Mouse (Mus musculus) olfactory bulb, adult 2 months (tissue): Measurements from ENCODE around the gene Map6d1. TPM values are rescaled to one million over a fixed set of nuclear protein-coding genes. Genes with fewer than 3 reads are reported as not detected.

Source experiments
- H3K27ac ChIP-seq: fragments of 200-500 bp; 2 replicates; pipeline ENCODE4 v1.5.1; 2012; ENCODE audit warnings: low read depth, low read length; ENCODE audit not compliant: insufficient read depth
- H3K4me1 ChIP-seq: fragments of 200-500 bp; 2 replicates; pipeline ENCODE4 v1.6.1; 2012; ENCODE audit warnings: low read length; ENCODE audit not compliant: control insufficient read depth, insufficient read depth
- H3K4me3 ChIP-seq: fragments of 200-500 bp; 2 replicates; pipeline ENCODE4 v1.5.1; 2012; ENCODE audit warnings: mild to moderate bottlenecking, low read depth, low read length, moderate library complexity; ENCODE audit not compliant: insufficient read depth
- CTCF ChIP-seq: fragments of 200-500 bp; IDR thresholded peaks from 2 replicates; pipeline ENCODE4 v1.5.1; 2012; ENCODE audit warnings: low read depth, mild to moderate bottlenecking, low read length, moderate library complexity; ENCODE audit not compliant: insufficient read depth
- POLR2A ChIP-seq: fragments of 200-500 bp; IDR thresholded peaks from 2 replicates; pipeline ENCODE4 v1.6.1; 2012; ENCODE audit warnings: mild to moderate bottlenecking, low read depth, low read length, moderate library complexity; ENCODE audit not compliant: insufficient read depth
- WGBS: fragments of 180-500 bp; shearing (Covaris S2); methylation state at CpG from one replicate; pipeline ENCODE4 v1.1.7; 2018; 5-methylcytosine and 5-hydroxymethylcytosine counted together
- polyA plus RNA-seq: library from polyadenylated mRNA; stranded (reverse); fragments of >200 nt; gene quantifications from 2 replicates; pipeline ENCODE4 v1.2.4, GENCODE M21; 2012; ENCODE audit warnings: low replicate concordance; ENCODE audit not compliant: missing spikeins, insufficient read depth, insufficient read length

The Map6d1 gene
- polyA plus RNA-seq, 1 experiment: not detected

DNA sequence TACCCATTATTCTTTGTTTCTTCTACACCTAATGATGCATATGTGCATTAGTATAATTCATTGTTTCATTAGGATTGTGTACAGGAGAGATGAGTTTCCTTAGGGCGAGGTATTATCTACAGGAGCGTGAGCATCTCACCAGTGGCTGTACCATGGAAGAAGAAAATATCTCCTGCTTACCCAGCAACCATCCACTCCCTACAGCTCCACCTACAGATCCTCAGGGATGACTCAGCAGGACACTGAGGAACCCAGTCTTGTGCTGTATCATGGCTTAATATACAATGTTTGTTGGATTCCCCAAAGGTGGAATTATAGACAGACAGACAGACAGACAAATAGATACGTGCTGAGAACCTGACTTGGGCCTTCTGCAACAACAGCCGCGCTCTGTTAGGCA, 44.2 kb downstream of the Map6d1 start:
- 84% methylated on average over 5 of the region's 5 CpGs for WGBS
- no peaks in the 10 kb centered on the region for H3K4me1 ChIP-seq
- no peak for TF ChIP-seq POLR2A
- no peak for TF ChIP-seq CTCF
- H3K27ac ChIP-seq: no peak overlapping the region
- no peak overlapping the region for H3K4me3 ChIP-seq

DNA sequence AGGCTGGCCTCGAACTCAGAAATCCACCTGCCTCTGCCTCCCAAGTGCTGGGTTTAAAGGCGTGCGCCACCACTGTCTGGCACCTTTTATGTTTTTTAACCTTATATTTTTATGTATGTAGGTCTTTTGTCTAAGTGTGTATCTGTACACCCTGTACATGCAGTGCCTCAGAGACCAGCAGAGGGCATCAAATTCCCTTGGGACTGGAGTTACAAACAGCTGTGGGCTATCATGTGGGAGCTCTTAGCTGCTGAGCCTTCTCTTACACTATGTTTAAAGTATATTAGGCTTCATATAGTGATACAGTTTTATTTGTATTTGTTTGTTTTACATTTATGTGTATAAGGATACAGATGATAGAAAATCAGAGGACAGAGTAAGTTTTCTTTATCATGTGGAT, 45.6 kb downstream of the Map6d1 start:
- TF ChIP-seq CTCF: no peak
- TF ChIP-seq POLR2A: no peak
- Histone ChIP-seq H3K4me1 (no peaks in the 10 kb centered on the region), H3K27ac (no peak overlapping the region), H3K4me3 (no peak overlapping the region)
- 96% methylated on average over 3 of the region's 3 CpGs for WGBS

DNA sequence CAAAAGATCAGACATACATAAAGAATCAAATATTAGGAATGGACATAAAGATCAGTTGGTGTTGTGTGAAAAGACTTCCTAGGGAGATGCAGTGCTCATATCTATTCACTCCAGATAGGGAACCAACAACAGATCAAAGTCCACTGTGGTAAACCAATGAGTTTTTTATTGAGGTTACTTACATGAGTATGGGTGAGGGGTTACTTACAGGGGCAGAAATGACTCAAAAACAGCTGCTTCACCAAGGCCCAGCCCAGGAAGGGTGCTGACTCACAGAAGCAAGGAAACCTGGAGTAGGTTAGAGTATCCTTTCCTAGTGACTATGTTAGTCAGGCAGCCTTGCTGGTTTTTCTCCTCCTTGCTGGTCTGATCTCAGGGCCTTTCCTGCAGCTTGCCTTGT, 49.1 kb downstream of the Map6d1 start:
- Histone ChIP-seq H3K27ac (no peak overlapping the region), H3K4me1 (no peaks in the 10 kb centered on the region), H3K4me3 (no peak overlapping the region)
- TF ChIP-seq CTCF (no peak), POLR2A (no peak)

DNA sequence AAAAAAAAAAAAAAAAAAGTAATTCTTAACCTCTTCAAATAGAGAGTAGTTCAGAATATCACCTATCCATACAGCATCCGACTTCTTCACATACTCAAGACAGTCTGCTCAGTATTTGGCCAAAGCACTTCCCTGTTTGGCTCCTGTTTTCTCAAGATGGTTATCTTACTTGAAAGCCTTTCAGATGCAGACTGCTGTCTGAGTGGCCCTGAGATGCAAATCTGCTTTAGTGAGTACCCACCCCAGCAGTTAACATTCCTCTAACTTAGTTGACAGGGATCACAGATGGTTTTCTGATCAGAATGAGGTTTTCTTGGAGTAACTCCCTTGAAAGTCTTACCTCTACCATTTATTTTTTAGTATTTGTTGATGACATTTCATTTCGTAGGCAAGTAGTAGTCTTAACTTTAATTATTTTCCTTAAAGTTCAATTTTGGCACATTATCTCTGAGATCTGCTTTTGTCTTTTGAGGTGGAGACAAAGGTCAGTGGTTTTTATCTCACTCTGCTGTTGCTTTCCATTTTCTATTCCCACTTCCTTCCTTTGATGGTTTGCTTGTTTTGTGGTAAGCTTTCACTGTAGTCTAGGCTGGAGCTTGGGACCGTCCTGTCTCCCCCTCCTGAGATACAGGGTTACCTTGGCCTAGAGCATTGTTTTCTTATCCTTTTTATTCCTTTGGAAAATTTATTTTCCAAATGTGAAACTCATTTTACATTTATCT, 49.8 kb downstream of the Map6d1 start:
- no peak overlapping the region for H3K27ac ChIP-seq
- no peak overlapping the region for H3K4me3 ChIP-seq
- no peaks in the 10 kb centered on the region for H3K4me1 ChIP-seq
- 93% methylated on average over 3 of the region's 3 CpGs for WGBS
- TF ChIP-seq POLR2A: no peak
- no peak for TF ChIP-seq CTCF

DNA sequence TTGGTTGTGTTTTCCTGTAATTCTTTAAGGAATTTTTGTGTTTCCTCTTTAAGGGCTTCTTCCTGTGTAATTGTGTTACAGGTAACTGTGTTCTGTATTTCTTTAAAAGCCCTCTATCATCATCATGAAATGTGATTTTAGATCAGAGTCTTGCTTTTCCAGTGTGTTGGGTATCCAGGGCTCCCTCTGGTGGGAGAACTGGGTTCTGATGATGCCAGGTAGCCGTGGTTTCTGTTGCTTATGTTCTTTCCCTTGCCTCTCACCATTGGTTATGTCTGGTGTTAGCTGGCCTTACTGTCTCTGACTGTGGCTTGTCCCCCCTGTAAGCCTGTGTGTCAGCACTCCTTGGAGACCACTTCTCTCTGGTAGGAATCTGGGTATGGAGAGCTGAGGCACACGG, 55.8 kb downstream of the Map6d1 start:
- WGBS: 47% methylated on average over 2 of the region's 2 CpGs
- Histone ChIP-seq H3K4me1 (no peaks in the 10 kb centered on the region), H3K27ac (no peak overlapping the region), H3K4me3 (no peak overlapping the region)
- TF ChIP-seq POLR2A: no peak
- no peak for TF ChIP-seq CTCF

Other genes with a start within 250 kb of the Map6d1 start
- gene Klhl24, start 143.8 kb downstream of the Map6d1 start, polyA plus RNA-seq: 55.9 TPM in 1 of 2 replicates, not detected in the other
- gene Yeats2, start 100.3 kb downstream of the Map6d1 start, polyA plus RNA-seq: not detected in 2 replicates
- not detected in 2 replicates for gene Parl, start 61.0 kb upstream of the Map6d1 start, polyA plus RNA-seq
- gene Cyp2ab1, start 84.0 kb upstream of the Map6d1 start, polyA plus RNA-seq: not detected in 2 replicates
- gene Abcc5, start 185.0 kb upstream of the Map6d1 start, polyA plus RNA-seq: 577 and 578 TPM in 2 replicates